Mouse (Mus musculus): ENCODE measurements at regions not wholly inside any gene's neighbourhood (a gene's known extent, or its start where the extent isn't known, plus 50 kb on each side); places are given as distances from the start of the nearest gene placed in this dataset.

DNA sequence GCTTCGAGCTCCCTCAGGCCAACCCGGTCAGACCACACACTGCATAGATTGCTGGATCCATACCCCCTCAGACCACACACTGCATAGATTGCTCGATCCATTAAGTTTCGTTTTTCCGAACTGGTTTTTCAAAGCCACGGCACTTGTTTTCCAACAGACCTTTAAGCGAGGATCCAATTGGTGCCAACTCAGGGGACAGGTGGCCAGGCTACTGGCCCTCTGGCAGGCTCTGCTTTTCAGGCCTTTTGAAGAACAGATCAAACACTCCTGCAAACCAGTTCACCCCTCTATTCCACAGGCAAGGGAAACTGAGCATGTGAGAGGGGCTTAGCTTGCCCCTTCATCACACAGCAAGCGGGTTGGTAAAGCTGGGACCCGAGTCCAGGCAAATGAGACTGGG, 72.2 kb upstream of the Nkd1 start:
- TF ChIP-seq POLR2A (IDR thresholded peaks at IDR 0.05; ENCODE audit: borderline replicate concordance, low read depth, low read length) (no peak), CTCF (IDR thresholded peaks at IDR 0.05; ENCODE audit: low read depth, low read length) (no peak)

Data from bone marrow macrophage, adult 2 months (primary cell).